Mouse (Mus musculus) embryonic facial prominence, embryonic 11.5 days (tissue): ENCODE data around the gene Nthl1. TPM values are rescaled to one million over a fixed set of nuclear protein-coding genes. Genes with fewer than 3 reads are reported as not detected.
A peak's percentile ranks its signal among the peaks of the same experiment; 100 is the strongest.

Experiments used
- ATAC-seq: fragments of 200-750 bp; cut with Nextera tagmentation; replicated peaks from 2 replicates; pipeline ENCODE4 v1.8.0; 2017; ENCODE audit warnings: low read depth; ENCODE audit not compliant: insufficient number of reproducible peaks, low FRiP score, low TSS enrichment
- DNase-seq: peaks from one replicate; pipeline ENCODE4 v3.0.0-alpha.2; 2015; ENCODE audit warnings: low spot score
- H3K27ac ChIP-seq: fragments of 300-500 bp; sonication (generic); replicated peaks from 2 replicates; pipeline ENCODE4 v1.5.1; 2014; ENCODE audit warnings: mild to moderate bottlenecking, low read depth, low read length, control low read depth
- H3K27me3 ChIP-seq: fragments of 300-500 bp; sonication (generic); 2 replicates; pipeline ENCODE4 v1.6.1; 2014; ENCODE audit warnings: mild to moderate bottlenecking, low read length, moderate library complexity, mixed read lengths; ENCODE audit not compliant: control insufficient read depth, insufficient read depth
- H3K36me3 ChIP-seq: fragments of 300-500 bp; sonication (generic); replicated peaks from 2 replicates; pipeline ENCODE4 v1.6.1; 2014; ENCODE audit warnings: low read depth, mild to moderate bottlenecking, low read length, moderate library complexity, mixed read lengths; ENCODE audit not compliant: control insufficient read depth, insufficient read depth
- H3K4me1 ChIP-seq: fragments of 300-500 bp; sonication (generic); 2 replicates; pipeline ENCODE4 v1.6.1; 2014; ENCODE audit warnings: low read length, mixed read lengths; ENCODE audit not compliant: control insufficient read depth, insufficient read depth
- H3K4me2 ChIP-seq: fragments of 300-500 bp; sonication (generic); 2 replicates; pipeline ENCODE4 v1.6.1; 2014; ENCODE audit warnings: low read depth, mild to moderate bottlenecking, control low read depth, low read length, moderate library complexity
- H3K4me3 ChIP-seq: fragments of 300-500 bp; sonication (generic); 2 replicates; pipeline ENCODE4 v1.5.1; 2014; ENCODE audit warnings: low read depth, low read length, control low read depth
- H3K9ac ChIP-seq: fragments of 300-500 bp; sonication (generic); replicated peaks from 2 replicates; pipeline ENCODE4 v1.6.1; 2014; ENCODE audit warnings: mild to moderate bottlenecking, control low read depth, low read length
- H3K9me3 ChIP-seq: fragments of 300-500 bp; sonication (generic); replicated peaks from 2 replicates; pipeline ENCODE4 v1.6.1; 2016; ENCODE audit warnings: mild to moderate bottlenecking, low read length, inconsistent platforms, mixed read lengths; ENCODE audit not compliant: control insufficient read depth
- WGBS: fragments of 180-500 bp; shearing (Covaris S2); extraction: QIAGEN DNeasy Blood & Tissue Kit; methylation state at CpG from one replicate; pipeline ENCODE4 v1.1.7; 2014; 5-methylcytosine and 5-hydroxymethylcytosine counted together
- polyA plus RNA-seq: library from polyadenylated mRNA; unstranded; fragments of >200 nt; fragmentation: Nextera tagmentation; extraction: Ambion mirVana; gene quantifications from 2 replicates; pipeline ENCODE4 v1.2.1, GENCODE M21; 2014

Gene Nthl1
- polyA plus RNA-seq, 1 experiment from 2014 or later = 18.6 TPM

DNA sequence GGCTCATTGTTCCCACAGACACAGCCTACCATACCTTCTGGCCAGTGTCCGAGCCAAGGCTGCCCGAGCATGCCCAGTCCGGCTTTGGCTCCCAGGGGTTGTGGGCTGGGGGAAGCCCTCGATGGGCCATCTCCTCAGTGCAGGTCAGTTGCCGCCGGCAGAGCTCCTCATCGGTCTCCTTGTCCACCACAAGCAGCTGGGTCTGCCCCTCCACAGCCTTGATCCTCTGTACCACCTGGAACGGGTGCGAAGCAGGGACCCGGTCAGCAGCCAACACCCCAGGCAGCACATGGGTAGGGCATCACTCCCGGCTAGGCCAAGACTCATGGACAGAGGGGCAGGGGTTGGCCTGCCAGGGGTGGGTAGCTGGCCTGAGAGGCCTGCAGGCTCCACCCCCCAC, 15.0 kb downstream of the Nthl1 start:
- H3K9ac ChIP-seq = no peak overlapping the region
- H3K4me1 ChIP-seq = peaks cover 10% of the 10 kb centered on the region
- no peak for ATAC-seq
- H3K36me3 ChIP-seq = no peaks in the 10 kb centered on the region; the same call in 1 of the 2 replicates
- H3K9me3 ChIP-seq = no peaks in the 10 kb centered on the region
- H3K4me2 ChIP-seq = peak overlapping the region; percentile 13; the same call in 1 of the 2 replicates
- H3K27ac ChIP-seq = no peak overlapping the region
- WGBS = 75% methylated on average over 11 of the region's 11 CpGs
- no peak for DNase-seq
- no peaks in the 10 kb centered on the region for H3K27me3 ChIP-seq
- no peak overlapping the region for H3K4me3 ChIP-seq

DNA sequence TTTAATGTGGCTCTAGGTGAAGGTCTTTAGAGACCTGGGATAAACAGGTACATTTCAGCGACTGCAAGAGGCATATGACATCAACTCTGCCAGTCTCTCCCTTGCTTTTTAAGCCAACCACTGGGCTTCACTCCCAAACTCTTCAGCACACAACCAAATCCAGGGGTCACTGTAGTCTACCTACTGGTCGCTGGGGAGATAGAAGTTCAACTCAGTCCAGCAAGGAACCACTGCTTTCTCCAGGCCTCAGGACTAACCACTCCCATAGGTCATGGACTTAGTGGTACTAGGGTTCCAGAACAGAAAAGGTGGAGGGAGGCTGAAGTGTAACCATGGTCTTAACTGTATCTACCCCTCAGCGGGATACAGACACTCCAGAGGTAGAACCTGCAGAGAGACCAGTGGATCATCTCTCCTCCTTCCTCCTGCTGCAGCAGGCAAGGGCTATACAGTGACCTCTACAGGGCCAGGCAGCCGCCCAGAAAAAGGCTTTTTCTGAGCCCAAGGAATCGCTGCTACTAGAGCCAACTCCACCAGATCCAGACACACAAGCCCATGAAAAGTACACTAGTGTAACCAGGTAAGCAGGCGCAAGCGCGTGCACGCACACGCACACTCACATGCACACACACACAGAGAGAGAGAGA, 16.4 kb downstream of the Nthl1 start:
- H3K27me3 ChIP-seq = no peaks in the 10 kb centered on the region
- H3K4me2 ChIP-seq = peak overlapping the region; percentile 99
- peaks cover 10% of the 10 kb centered on the region for H3K4me1 ChIP-seq
- ATAC-seq (no peak), DNase-seq (no peak)
- no peak overlapping the region; the same call in 1 of the 2 replicates for H3K9ac ChIP-seq
- 73% methylated on average over 10 of the region's 10 CpGs for WGBS
- no peaks in the 10 kb centered on the region; the same call in 1 of the 2 replicates for H3K36me3 ChIP-seq
- no peaks in the 10 kb centered on the region for H3K9me3 ChIP-seq
- H3K4me3 ChIP-seq = peak overlapping the region; percentile 74; the same call in 1 of the 2 replicates
- no peak overlapping the region for H3K27ac ChIP-seq

DNA sequence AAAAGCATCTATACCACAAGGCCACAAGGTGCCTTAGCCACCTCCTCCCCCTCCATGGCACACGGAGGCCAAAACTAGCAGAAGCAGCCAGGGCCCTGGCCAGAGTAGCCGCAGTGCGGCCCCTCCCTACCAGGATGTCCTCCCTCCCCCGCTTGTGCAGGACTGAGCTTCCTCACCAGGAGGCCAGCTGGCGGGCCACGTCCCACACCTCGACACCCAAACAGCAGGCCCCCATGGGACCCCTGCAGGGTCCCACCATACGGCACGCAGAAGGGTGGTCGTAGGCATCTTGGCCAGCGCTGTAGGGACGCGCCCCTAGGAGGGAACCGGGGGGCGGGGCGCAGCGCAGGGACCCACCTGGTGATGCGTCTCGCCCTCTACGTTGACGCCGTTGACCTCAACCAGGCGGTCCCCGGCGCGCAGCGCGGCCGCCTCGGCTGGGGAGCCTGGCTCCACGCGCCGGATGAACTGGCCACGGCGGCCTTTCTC, 17.1 kb downstream of the Nthl1 start:
- H3K4me1 ChIP-seq = peaks cover 4% of the 10 kb centered on the region
- H3K4me2 ChIP-seq = peak overlapping the region; percentile 99
- WGBS = 0% methylated on average over 35 of the region's 35 CpGs
- ATAC-seq = 0 out of 2 replicates have a peak, but pooled peaks have one; percentile 35
- no peaks in the 10 kb centered on the region; the same call in 1 of the 2 replicates for H3K36me3 ChIP-seq
- no peaks in the 10 kb centered on the region for H3K27me3 ChIP-seq
- H3K27ac ChIP-seq = no peak overlapping the region
- H3K4me3 ChIP-seq = peak overlapping the region; percentile 74
- DNase-seq = peak; percentile 36
- peak overlapping the region; percentile 87 for H3K9ac ChIP-seq
- no peaks in the 10 kb centered on the region for H3K9me3 ChIP-seq

DNA sequence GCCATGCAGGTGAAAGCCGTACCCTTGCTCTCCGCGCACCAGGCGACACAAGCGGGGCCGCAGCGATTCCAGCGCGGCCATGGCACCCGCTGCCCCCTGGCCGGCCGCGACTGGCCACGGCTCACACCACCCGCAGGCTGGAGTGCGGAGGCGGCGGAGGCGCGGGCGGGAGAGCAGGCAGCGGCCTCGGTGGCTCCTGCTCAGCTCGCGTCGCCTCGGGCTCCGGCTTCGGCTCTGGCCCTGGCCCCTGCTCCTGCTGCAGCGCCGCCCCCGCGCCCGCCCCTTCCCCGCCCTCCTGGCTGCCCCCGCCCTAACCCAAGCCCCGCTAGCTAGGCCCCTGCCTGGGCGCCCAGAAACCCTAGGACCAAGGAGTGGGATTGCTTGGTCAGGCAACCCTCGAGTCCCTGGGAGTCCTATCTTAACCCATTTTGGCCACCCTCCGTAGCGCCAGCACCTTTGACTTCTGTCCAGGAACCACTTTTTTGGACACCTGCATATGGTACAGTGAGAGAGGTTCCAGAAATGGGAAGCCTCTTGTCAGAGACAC, 17.7 kb downstream of the Nthl1 start, which contains the start of gene Slc9a3r2:
TSS of gene Slc9a3r2 (minus strand) at position 258 of the 547 bp plus-strand sequence.
- H3K9ac ChIP-seq = peak within 1 kb of the TSS; percentile 87
- peak; percentile 63 for ATAC-seq
- no peak within 1 kb of the TSS for H3K27ac ChIP-seq
- peak within 1 kb of the TSS; percentile 74 for H3K4me3 ChIP-seq
- peak; percentile 72 for DNase-seq
- peak within 1 kb of the TSS; percentile 99 for H3K4me2 ChIP-seq
- H3K36me3 ChIP-seq = no peaks in the 10 kb centered on the region; the same call in 1 of the 2 replicates
- peaks cover 3% of the 10 kb centered on the region; the same call in 1 of the 2 replicates for H3K4me1 ChIP-seq
- no peaks in the 10 kb centered on the region for H3K9me3 ChIP-seq
- H3K27me3 ChIP-seq = no peaks in the 10 kb centered on the region
- WGBS = 0% methylated on average over 39 of the region's 41 CpGs

DNA sequence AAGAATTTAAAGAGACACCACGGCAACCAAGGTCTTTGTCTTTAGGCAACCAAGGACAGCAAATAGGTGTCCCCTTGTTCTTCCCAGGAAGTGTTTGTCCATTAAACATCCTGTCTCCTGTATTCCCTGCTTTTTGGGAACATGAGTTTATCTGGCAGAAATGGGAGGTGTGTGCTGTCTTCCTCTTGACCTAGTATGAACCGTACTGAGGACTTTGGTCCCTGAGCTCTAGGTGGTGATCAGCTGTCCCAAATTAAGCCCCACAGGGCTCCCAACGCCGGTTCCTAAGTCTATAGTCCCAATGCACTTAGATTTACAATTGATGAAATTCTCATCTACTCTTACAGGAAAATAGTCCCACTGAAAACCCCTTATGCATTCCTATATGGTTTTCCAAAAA, 18.3 kb downstream of the Nthl1 start:
- no peaks in the 10 kb centered on the region for H3K9me3 ChIP-seq
- no peak for DNase-seq
- ATAC-seq = no peak
- no peak overlapping the region for H3K27ac ChIP-seq
- peaks cover 3% of the 10 kb centered on the region; the same call in 1 of the 2 replicates for H3K4me1 ChIP-seq
- H3K9ac ChIP-seq = no peak overlapping the region
- H3K4me2 ChIP-seq = no peak overlapping the region; the same call in 1 of the 2 replicates
- no peaks in the 10 kb centered on the region for H3K27me3 ChIP-seq
- H3K4me3 ChIP-seq = no peak overlapping the region
- 78% methylated on average over 4 of the region's 4 CpGs for WGBS
- H3K36me3 ChIP-seq = no peaks in the 10 kb centered on the region; the same call in 1 of the 2 replicates

GRCm38 (mm10) chr17:24651835-24652234, 19.4 kb downstream of the Nthl1 start:
- no peak overlapping the region for H3K4me2 ChIP-seq
- H3K9me3 ChIP-seq = no peaks in the 10 kb centered on the region
- ATAC-seq (no peak), DNase-seq (no peak)
- H3K36me3 ChIP-seq = no peaks in the 10 kb centered on the region; the same call in 1 of the 2 replicates
- H3K27ac ChIP-seq = no peak overlapping the region
- H3K27me3 ChIP-seq = peaks cover 5% of the 10 kb centered on the region
- 69% methylated on average over 3 of the region's 3 CpGs for WGBS
- peaks cover 3% of the 10 kb centered on the region; the same call in 1 of the 2 replicates for H3K4me1 ChIP-seq
- no peak overlapping the region for H3K4me3 ChIP-seq
- no peak overlapping the region for H3K9ac ChIP-seq

DNA sequence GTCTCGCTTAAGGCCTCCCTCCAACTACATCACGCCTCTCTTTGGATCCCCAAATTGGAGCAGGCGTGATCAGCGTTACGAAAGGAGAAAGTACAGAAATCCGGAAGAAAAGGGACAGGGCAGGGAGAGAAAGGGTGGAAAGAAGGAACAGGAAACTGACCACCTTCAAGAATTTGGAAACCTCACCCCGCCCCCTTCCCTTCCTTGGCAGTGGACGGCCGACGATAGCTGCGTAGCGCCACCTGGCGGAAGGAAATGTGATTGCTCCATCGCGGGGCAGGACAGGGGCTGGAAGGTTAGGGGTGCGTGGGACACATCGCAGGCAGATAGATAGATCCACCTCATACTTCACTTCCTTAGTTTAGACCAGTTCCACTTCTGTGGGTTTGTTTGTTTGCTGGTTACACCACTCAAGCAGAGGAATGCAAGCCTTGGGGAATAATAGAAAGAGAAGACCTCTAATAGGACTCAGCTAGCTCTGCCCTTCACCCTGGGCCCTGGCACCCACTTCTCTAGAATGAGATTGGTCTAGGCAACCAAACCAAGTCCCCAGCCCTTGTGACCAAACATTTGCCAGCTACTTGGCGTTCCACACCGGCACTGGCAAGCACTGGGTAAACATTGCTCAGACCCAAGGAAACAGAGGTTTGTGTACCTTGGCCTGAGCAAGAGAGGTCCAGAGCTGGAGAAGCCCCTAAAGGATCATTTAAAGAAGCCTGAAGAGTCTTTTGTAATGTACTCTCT, 21.7 kb downstream of the Nthl1 start:
- peak; percentile 40; the same call in 1 of the 2 replicates for ATAC-seq
- Histone ChIP-seq H3K4me3 (peak overlapping the region; percentile 25; the same call in 1 of the 2 replicates), H3K9me3 (no peaks in the 10 kb centered on the region), H3K27ac (no peak overlapping the region), H3K27me3 (peaks cover 28% of the 10 kb centered on the region), H3K4me1 (peaks cover 4% of the 10 kb centered on the region; the same call in 1 of the 2 replicates), H3K4me2 (peak overlapping the region; percentile 54), H3K9ac (peak overlapping the region; percentile 50), H3K36me3 (no peaks in the 10 kb centered on the region)
- DNase-seq = peak; percentile 94
- WGBS = 7% methylated on average over 19 of the region's 19 CpGs
